Mouse (Mus musculus) naive thymus-derived CD4-positive, alpha-beta T cell, adult 2 months (primary cell): ENCODE results near the gene Dnah17.
A peak's percentile ranks its signal among the peaks of the same experiment; 100 is the strongest.

Experiments
- DNase-seq: peaks from one replicate; pipeline ENCODE4 v3.0.0-alpha.2; 2011; ENCODE audit warnings: low read depth

Gene Dnah17

GRCm38 (mm10) chr11:118130534-118130933 lies at the start of gene Dnah17:
Gene Dnah17, minus strand, starts transcription at chr11:118130634.
- no peak for DNase-seq

GRCm38 (mm10) chr11:118180199-118180598 lies 49.8 kb upstream of the Dnah17 start:
- no peak for DNase-seq

- DNase-seq: no peak
Measured at GRCm38 (mm10) chr11:118178236-118178635, 47.8 kb upstream of the Dnah17 start.

DNA sequence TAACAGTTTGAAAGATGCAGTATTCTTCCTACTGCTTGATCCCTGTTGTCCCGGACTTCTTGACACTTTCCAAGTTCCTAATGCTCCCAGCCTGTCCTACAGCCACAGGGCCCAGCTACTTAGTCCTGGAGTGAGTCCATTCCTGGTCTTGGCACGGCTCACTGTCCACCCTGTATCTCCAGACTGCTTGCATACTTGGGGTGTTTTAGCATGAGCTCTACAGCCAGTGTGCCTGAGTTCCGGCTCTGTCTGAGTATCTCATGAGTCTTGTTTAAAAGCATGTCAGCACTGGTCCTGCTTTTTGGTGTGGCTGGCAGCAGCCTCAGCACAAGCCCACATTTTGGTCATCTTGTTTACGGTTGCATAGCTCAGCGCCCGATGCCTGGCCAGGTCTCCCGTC lies 44.3 kb upstream of the Dnah17 start:
- DNase-seq: no peak

DNA sequence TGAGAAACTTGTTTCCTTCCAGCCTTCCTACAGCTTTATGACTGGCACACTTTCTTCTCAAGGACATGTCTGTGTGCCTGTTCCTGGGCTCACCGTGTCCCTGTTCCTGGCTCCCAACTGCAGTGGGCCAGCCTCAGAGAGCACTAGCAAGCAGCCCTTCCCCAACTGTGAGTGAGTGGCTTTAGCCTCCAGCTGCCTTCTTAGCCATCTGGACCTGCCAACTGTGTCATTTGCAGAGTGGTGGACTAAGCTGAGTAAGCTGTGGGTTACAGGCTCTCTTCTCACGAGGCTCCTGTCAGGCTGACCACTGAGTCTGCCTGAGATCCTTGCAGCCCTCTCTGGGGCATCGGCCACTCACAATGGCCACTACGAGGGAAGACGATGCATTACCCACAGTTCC lies 42.3 kb upstream of the Dnah17 start:
- DNase-seq: no peak

- DNase-seq: no peak
Measured at GRCm38 (mm10) chr11:118170333-118170732, 39.9 kb upstream of the Dnah17 start.

DNA sequence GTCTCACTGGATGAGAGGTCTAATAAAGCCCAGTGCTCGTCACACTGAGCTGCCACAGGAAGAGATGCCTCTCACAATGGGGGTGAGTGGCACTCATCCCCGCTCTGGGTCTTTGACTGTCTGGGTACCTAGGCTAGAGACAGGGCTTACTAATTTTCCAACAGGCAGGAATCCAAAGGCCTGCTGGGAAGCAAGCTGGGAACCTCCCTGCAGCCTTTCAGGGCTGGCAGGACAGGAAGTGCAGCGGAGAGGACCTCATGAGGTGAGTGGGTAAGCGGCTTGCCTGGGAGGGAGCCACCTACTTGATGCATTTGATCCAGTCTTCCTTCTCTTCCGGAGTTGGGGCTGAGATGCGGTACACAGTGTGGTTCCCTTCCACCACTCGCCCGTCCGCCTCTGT lies 38.3 kb upstream of the Dnah17 start:
- DNase-seq: no peak

GRCm38 (mm10) chr11:118166626-118167025 lies 36.2 kb upstream of the Dnah17 start:
- no peak for DNase-seq

DNA sequence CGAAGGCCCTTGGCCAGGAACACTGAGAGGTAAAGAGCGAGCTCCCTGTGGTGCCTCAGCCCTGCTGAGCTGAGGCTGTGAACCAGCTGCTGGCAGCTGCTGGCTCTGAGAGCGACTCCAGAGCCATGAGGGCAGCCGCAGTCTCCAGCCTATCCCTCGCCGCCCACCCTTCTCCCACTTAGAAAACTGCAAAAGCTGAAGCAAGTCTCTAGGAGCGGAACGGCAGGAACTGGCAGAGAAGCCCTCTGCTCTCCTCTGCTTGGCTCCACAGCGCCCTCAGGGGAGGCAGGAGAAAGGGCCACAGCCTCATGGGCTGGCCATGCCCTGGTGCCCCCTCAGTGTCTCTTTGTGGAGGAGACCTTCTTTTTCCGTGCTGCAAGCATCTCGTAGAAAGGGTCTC lies 35.2 kb upstream of the Dnah17 start:
- no peak for DNase-seq

- DNase-seq: no peak
Measured at GRCm38 (mm10) chr11:118164566-118164965, 34.1 kb upstream of the Dnah17 start.

DNA sequence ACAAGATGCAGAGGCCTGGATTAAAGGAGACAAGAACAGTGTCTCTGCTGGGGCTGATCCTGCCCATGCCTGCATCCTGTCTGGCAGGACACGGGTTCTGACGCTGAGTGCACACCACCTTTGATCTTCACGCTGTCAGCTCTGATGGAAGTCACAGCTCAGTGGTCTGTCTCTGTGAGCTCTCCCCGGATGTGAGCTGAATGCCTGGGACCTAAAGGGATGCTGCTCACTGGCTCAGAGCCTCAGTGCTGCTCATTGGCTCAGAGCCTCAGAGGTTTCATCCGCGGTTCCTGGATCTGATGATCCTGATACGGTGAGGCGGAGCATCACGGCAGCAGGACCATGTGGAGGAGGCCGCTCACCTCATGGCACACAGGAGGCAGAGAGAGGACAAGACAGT lies 31.8 kb upstream of the Dnah17 start:
- no peak for DNase-seq

GRCm38 (mm10) chr11:118161240-118161639 lies 30.8 kb upstream of the Dnah17 start:
- no peak for DNase-seq

DNA sequence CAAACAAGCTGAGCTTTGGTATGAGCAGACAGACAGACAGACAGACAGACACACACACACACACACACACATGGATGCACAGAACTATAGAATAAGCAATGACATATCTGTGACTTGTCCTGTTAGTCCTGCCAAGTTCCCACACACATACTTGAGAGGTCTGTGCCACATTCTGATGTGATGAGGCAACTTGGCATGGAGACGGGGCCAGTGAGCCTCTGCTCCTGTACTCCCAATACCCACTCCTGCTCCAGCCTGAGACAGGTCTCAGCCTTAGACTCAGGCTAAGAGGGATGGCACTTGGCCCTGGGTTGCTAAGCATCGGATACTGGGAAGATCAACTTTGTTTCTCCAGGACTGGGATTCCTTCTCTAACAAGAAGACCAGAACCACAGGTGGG lies 30.3 kb upstream of the Dnah17 start:
- DNase-seq: no peak

DNA sequence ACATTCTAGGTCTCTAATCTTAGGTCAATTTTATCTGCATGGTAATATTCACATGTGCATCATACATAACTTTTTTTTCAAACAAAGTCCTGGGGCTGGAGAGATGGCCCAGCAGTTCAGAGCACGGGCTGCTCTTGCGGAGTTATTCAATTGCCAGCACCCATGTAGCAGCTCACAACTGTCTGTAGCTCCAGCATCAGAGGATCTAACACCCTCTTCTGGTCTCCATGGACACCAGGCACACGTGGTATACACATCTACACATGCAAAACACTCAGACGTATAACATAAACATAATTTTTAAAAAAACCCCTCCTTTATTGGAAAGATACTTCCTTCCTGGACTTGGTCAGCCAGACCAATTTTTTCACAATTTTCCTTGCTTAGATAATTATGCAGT lies 28.3 kb upstream of the Dnah17 start:
- no peak for DNase-seq

GRCm38 (mm10) chr11:118156480-118157060 lies 26.1 kb upstream of the Dnah17 start:
- no peak for DNase-seq

GRCm38 (mm10) chr11:118152964-118153363 lies 22.5 kb upstream of the Dnah17 start:
- DNase-seq: peak; percentile 35

GRCm38 (mm10) chr11:118151423-118152180 lies 21.2 kb upstream of the Dnah17 start:
- peak; percentile 58 for DNase-seq

- no peak for DNase-seq
Measured at GRCm38 (mm10) chr11:118150115-118150701, 19.8 kb upstream of the Dnah17 start.

GRCm38 (mm10) chr11:118147877-118148637 lies 17.6 kb upstream of the Dnah17 start:
- peak; percentile 70 for DNase-seq

DNA sequence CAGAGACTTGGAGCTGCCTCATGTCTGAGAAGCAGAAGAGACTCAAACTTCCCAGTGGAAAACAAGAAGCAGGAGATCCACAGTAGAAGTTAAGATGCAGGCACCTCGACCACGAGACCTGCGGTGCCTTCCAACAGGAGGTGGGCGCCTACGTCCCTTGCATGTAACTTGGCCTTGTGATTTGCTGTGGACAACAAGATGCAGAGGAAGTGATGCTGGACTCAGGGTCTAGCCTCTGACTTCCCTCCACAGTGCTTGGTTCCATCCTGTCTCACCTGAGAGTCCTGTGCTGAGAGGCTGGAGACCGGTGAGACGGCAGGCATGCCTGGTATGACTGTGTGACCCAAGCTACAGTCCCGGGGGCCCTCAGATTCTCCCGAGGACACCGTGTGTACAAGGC lies 16.0 kb upstream of the Dnah17 start:
- DNase-seq: no peak

DNA sequence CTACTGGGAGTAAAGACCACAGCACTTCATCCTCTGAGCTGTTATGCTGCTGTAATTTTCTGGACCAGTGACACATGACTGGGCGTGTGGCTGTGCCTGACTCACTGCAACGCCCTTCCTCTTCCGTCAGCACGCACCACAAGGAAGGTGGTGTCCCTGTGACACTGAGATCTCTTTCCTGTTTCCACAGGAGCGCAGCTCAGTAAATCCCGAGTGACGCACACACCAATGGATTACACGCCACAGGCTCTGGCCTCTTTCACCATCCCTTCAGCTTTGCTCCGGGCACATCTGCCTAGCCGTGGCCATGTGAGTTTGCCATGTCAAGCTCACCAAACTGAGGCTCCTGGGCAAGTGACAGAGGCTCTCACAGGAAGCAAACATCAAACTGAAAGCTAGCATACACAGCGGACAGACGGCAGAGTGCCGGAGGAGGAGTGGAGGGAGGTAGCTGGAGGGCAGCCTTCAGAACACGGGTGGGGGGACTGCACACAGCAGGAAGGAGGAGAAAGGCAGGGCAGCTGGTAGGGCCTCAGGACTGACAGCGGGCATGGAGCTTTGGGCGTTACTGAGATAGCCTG lies 15.4 kb upstream of the Dnah17 start:
- peak; percentile 94 for DNase-seq

GRCm38 (mm10) chr11:118145092-118145491 lies 14.7 kb upstream of the Dnah17 start:
- no peak for DNase-seq
